Mouse (Mus musculus): ENCODE measurements around the gene Cd68. TPM values are rescaled to one million over a fixed set of nuclear protein-coding genes. Genes with fewer than 3 reads are reported as not detected.
A peak's percentile ranks its signal among the peaks of the same experiment; 100 is the strongest.

Cd68 gene
- total RNA-seq, 2 experiments from 2014 or later = 9.8 to 12.0 TPM

DNA sequence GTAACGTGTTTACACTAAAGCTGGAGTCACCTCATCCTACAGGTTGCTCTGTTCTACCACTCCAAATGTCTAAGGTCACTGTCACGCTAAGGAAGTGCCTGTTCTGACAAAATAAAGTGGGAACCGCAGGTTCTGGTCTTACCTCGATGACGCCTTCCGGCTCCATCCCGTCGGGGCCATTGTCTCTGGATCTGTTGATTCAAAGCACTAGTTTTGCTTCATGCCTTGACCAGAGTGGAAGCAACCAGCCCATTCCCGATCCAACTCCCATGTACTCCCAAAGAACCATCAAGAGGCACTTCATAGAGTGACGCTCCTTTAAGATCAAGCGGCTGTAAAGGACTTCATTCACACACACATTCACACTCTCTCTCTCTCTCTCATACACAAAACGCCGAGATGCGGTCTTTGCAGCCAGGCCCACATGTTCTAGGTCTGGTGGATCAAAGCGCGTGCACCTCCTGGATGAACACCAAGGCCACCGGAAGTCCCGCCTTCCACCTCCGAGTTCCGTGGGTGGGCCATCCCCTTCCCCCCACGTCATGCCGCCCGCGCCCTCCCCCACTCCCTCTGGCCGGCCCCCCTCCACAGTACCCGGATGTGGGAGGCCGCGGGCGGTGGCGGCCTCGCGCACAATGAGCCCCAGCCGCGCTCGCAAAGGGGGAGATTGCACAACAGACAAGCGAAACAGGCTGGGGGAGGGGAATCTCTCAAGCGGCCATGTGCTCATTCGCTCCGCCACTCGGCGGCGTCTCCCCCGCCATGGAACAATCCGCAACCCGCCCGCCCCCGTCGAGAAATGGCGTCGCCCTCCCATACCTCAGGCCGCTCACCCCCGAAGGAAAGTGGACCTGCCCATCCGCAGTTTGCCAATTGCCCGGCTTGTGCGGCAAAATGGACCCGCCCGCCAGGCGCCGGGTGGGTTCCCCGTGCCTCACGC, 5.1 kb upstream of the Cd68 start:
- DNase-seq = peak; percentile 98

DNA sequence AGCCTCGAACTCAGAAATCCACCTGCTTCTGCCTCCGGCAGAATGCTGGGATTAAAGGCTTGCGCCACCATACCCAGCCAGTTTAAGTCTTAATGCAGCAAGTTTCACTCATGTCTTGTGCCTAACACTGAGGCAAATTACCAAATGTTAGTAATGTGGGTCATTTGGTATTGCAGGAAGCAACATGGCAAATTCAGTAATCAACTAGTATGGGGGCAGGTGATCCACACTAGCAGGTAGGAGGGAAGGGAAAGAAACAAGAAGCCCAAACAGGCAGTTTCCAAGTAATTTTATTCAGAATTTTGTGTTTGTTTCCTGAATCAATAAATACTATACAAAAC, 682 bp upstream of the Cd68 start:
- no peak for DNase-seq

DNA sequence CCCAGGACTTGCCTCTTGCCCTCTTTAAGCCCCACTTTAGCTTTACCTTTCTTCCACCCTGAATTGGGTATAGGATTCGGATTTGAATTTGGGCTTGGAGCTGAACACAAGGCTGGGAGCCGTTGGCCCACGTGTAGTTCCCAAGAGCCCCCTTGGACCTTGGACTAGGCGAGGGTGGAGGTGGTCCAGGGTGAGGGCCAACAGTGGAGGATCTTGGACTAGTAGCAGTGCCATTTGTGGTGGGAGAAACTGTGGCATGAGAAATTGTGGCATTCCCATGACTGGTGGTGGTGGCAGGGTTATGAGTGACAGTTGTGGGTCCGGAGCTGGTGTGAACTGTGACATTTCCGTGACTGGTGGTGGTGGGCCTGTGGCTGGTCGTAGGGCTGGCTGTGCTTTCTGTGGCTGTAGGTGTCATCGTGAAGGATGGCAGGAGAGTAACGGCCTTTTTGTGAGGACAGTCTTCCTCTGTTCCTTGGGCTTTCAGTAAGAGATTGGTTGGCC, 444 bp downstream of the Cd68 start:
- DNase-seq = no peak

DNA sequence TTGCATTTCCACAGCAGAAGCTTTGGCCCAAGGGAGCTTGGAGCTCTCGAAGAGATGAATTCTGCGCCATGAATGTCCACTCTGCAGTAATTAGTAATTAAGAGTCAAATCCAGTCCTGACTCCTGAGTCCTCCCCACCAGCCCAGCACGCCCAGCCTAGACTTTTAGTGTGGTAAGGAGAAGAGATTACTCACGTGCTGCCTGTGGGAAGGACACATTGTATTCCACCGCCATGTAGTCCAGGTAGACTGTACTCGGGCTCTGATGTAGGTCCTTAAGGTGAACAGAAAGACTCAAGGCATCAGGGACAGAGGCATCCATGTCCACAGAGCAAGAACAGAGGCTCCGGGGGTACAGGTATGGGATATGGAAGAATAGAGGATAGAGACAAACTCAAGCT, 1.1 kb downstream of the Cd68 start:
- no peak for DNase-seq

DNA sequence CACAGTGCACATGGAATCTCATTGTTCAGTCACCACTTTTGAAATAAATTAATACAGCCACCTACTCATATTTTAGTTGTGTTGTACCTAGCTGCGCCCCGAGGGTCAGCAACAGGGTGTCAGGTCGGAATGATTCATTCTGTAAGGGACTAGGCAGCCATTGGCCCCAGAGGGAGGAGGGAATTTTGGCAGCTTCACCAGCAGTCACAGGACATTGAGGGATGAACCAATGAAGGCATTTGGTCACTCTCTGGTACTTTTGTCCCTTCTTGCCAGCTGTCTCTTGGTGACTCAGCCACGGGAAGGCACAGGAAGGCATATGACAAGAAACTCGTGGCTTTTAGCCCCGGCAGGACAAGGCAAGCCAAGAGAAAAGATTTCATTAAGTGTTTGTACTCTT, 2.2 kb downstream of the Cd68 start:
- DNase-seq = peak; percentile 72

DNA sequence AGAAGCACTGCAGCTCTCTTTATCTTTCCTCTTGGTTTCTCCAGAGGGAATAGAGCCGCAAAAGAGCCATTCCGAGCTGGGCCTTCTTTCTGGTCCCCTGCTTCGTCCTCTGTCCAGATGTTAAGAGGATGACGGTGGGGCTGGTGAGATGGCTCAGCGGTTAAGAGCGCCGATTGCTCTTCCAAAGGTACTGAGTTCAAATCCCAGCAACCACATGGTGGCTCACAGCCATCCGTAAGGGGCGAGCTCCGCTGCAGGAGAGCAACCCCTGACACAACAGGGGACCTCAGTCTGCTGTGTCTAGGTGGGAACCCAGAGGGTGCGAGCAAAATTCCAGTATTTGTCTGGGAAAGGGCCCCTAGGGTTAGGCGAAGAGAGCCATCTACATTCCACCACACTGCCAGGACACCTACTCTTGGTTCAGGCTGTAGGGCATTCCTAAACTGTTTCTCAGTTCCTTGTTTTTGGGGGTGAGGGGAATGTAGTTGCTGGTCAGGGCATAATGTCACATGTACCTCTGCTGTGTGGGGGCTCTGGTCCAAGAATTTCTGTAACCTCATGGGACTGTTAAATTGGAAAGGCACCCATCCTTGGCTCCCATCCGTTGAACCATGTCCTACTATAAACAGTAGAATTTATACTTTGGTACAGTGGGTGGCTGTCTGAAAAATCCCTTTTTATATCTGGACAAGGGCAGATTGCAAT, 2.8 kb downstream of the Cd68 start:
- no peak for DNase-seq

DNA sequence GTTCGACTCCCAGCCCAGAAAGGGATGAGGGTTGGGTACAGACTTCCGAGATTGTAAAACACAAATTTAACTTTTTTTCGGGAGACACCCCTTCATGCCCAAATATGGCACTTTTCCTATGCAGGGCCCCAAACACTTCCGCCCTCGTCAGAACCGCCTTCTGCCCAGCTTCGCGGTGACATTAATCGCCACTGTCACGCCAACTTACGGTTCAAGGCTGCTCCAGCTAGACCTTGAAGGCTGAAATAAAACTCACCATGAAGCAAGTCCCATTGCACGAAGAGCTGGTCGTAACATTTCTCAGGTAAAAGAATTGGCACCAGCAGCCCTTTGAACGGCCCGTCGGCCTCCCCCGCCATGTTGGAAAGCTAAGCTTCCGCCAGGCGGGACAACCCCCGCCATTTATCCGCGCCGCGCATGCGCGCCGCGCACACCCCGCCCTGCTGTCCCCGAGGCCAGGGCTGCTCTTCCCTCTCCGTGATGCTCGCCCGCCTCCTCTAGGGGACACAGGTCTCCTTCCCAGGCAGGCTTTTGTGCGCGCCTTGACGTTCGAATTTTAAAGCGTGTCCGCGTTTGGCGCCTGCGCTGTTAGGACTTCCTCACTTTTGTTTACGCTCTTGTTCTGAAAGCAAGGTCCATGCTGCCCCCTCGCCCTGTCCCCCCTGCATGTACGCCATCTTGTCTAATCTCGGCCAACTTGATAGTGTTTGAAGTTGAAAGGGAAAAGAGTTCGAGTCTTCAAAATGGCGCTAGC, 3.6 kb downstream of the Cd68 start, which contains the start of gene Mpdu1:
Mpdu1 (minus strand) TSS at position 430 of the 754 bp plus-strand sequence.
- DNase-seq = peak; percentile 94

DNA sequence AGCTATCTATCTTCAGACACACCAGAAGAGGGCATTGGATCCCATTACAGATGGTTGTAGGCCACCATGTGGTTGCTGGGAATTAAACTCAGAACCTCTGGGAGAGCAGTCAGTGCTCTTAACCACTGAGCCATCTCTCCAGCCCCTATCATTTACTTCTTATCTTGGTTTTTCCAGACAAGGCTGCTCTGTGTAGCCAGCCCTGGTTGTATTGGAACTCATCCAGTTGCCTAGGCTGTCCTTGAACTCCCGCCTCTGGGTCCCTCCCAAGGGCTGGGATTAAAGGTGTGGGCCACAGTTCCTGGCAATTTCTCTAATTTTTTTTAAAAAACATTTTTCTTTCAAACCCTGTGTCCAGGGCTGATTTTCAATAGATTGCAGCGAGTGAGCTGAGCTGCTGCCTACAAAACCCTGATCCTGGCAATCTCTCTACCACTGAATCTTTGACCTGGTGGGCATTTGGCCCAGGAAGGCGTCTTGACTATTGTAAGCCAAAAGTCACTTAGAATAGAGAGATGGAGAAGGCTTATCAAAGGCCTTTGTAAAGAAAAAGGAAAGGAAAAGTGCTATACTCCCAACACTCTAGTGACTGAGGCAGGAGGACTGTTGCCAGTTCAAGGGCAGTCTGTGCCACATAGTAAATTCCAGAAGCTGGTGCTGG, 4.6 kb downstream of the Cd68 start:
- DNase-seq = peak; percentile 70

DNA sequence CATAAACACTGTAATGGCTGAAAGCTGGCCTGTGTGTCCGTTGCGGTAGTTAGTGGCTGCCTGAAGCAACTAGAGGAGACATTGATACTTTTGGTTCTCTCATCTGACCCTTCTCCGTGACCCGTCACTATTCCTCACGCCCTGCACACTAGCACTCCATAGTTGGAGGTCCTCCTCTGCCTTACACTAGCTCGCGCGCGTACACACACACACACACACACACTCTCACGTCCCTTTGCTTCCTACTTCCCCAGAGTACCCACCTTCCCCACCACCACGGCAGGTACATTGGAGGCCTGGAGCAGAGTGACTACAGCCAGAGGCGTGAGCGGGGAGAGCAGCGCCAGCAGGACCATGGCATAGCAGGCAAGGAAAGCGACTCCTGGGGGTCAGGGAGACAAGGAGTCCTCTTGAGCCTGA, 8.5 kb downstream of the Cd68 start:
- no peak for DNase-seq

DNA sequence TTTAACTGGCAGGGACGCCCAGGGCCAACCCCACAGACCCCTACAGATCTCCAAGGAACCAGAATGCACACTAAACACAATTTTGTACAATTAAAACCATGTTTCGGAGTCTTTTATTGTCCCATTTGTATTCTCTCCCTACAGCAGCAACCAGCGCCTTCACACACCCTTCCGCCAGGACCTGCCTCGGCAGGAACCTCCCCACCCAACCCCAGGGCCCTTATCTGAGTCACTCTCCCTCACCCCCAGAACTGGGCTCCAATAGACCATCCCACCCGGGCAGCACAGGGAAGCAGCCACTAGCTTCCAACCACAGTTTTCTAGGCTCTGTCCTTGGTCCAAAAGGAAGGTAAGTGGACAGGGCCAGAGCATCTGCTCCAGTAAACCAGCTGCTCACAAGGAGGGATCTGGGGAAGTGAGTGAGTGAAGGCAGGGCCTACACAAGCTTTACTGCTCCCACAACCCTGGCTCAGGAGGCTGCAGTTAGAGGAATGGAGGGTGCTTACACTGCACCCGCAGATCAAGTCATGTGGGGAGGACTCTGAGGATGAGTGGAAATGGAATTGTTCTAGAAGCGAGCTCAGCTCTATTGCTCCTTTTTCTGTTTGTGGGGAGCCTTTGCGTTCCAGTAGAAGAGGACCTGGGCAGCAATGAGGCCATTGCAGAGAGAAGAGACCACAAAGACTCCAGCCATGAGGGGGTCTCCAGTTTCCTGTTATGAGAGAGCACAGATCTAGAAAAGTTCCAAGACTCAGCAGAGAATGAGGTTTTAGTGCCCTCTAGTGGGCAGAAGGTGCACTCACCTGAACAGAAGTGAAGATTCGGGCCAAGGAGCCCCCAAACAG, 9.1 kb downstream of the Cd68 start:
- peak; percentile 59 for DNase-seq

DNA sequence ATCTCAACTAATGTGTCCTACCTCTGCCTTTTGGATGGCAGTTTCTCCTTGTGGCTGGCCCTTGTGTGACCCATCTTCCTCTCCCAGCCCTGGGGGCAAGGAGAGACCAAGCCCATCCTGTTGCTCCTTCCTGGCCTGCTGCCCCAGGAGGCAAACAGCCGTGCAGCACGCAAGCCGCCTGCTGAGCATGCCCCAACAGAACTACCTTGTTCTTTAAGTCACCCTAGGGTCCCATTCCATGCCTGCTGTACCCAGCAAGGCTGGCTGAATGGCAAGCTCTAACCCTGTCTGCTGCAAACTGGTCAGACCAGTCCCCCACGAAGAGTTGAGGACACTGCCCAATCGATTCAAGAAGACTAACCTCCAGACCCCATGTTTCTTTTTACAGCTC, 9.9 kb downstream of the Cd68 start:
- DNase-seq = no peak

DNA sequence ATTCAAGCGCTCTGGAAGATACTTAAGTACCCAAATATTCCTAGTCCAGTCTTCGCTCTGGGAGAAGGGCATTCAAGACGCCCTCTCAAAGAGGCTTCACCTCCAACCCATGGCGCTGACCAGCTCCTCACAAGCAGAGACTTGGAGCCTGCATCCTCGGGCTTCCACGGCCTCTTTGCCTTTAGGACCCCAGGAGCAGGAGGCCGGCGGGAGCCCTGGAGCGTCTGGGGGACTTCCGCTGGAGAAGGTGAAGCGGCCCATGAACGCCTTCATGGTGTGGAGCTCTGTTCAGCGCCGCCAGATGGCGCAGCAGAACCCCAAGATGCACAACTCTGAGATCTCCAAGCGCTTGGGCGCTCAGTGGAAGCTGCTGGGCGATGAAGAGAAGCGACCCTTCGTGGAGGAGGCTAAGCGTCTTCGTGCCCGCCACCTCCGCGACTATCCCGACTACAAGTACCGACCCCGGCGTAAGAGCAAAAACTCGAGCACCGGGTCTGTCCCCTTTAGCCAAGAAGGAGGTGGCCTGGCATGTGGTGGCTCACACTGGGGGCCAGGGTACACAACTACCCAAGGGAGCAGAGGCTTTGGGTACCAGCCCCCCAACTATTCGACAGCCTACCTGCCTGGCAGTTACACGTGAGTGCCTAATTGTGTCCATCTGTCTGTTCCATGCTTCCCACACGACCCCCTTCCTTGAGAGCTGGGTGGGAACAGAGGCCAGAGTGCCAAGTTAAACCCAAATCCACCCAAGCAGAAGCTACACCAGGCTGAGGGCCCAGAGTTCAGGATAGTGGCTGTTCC, 10.5 kb downstream of the Cd68 start, which contains the start of gene Sox15:
Sox15 (plus strand) TSS at position 51 of the 801 bp plus-strand sequence.
- DNase-seq = peak; percentile 78

DNA sequence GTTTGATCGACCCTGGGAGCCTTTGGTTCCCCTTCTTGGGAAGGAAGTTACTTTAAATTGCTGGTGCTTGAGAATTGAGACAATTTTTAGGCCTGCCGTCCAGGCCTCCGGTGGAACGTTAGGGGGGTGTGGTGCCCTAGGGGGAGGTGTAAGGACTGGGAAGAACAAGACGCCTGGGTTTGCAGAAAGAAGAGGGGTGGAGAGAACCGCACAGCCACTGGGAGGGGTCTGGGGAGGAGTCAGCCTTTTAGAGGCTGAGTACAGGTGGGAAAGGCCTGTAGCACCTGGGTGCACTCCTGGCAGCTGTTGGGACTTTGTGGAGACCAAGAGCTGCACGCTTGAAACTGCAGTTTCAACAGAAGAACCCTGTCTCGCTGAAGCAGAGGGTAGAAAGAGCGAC, 11.2 kb downstream of the Cd68 start:
- DNase-seq = no peak

DNA sequence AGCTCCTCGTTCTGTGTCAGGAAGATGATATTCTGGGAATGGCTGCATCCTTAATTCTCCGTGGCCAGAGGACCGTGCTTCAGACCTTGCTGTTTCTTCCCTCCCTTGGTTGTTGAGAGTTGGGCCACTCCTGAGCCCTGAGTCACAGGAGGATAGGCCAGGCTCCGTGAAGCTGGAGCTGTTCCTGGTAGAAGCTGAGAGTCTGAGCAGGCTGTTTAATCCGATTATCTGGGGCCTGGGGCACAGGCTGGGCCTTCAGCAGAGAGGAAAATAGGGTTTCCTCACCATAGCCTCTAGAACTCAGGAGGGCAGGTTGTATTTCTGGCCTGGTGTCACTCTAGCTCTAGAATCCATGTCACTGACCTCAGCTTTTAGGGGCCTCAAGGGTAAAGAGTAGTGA, 12.6 kb downstream of the Cd68 start:
- no peak for DNase-seq

DNA sequence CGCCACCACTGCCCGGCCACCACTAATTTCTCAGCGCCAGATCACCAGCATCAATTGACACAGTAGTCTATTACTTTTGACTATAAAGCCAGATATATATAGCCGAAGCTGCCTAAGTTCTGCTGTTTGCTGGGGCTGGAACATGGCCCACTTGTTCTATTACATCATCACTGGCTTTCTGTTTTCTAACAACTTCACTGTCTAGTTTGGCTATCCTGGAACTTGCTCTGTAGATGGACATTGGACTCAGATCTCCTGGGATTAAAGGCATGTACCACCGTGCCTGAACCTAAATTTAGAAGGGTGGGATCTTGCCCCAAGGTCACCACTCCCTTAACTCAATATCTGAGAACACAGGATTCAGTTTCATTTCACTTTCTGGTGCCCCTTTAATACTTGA, 20.1 kb downstream of the Cd68 start:
- DNase-seq = no peak

DNA sequence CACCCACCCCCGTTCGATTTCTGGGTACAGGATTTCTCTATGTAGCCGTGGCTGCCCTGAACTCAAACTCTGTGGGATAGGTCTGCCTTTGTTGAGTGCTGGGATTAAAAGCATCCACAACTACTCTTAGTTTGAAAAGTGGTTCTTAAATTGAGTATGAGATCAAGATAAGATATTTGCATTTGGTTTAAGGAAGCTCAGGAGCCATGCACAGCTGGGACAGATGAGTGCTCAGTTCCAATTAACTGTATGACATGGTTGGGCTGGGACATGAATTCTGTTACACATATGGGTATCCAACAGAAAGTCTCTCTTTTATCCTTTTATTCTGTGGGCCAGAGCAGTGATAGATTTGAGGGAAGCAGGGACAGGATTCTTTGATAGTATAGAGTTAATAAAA, 30.5 kb downstream of the Cd68 start:
- DNase-seq = no peak

DNA sequence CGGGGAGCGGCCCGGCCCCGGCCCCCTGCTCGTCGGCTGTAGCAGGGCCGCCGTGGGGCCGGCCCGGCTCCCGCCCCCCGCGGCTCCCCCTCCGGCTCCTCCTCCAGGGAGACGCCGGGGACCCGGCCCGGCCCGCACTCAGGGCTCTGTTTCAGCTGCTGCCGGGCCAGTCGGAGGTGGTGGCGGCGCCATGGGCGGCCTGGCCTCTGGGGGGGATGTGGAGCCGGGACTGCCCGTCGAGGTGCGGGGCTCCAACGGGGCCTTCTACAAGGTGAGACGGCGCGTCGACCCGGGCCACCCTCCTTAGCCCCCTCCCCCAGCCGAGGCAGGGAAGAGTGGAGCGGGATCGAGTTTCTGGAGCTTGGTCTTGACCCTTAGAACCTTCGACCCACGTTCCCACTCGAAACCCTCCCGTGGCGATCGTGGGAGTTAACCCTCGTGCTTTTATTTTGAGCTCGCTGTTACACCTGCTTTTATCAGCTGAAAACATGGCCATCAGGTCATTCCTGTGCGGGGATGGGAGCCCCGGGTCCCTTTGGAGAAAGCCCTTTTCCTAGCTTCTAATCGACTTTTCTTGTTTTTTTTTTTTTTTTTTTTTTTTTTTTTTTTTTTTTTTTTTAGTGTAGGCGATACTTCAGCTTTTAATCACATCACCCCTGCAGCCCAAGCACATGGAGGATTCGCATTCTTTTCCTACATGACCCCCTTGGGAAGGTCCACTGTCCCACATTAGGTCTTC, 32.7 kb downstream of the Cd68 start:
- no peak for DNase-seq

DNA sequence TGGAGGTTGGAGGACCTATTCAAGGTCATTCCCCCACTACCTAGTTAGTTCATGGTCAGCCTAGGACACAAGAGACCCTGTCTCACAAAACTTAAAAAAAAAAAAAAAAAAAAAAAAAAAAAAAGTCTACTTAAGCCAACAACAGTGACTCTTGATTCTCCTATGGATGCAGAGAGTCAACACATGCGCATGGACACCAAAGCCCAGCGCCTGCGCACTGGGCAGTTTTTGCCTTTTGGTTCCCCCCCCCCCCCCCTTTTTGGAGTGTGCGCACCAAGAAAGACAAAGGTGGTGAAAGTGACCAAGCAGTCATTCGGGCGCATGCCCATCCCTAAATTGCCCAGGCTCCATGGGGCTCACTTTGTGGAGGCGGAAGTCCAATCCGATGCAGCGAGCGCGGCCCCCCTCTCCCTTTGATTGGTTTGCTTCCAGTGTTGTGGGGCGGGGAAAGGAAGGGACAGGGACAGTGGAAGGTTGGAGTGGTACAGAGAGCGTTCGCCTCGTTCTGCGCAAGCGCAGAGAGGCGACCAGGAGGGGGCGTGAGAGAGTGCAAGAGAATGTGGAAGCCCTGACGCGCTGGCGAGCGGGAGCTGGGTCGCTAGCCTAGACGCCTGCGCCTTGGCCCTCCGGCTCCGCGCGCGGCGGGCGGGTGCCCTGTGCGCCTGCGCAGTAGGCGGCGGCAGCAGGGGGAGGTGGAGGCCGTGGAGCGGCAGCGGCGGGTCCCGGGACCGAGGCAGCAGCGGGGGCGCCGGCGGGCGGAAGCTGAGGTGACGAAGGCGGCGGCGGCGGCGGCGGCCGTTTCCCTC, 33.5 kb downstream of the Cd68 start, which contains the start of gene Fxr2:
Fxr2 (plus strand) TSS at position 707 of the 806 bp plus-strand sequence.
- peak; percentile 100 for DNase-seq

All from adrenal gland, postnatal 10 days (tissue).